Mouse (Mus musculus): ENCODE measurements around the gene 4930470P17Rik.
A peak's percentile ranks its signal among the peaks of the same experiment; 100 is the strongest.
"Not testable (repeated sequence)": the region's sequence is repeated elsewhere in the genome, so short reads cannot be mapped to it uniquely, and the experiment has no call there.

The 4930470P17Rik gene

DNA sequence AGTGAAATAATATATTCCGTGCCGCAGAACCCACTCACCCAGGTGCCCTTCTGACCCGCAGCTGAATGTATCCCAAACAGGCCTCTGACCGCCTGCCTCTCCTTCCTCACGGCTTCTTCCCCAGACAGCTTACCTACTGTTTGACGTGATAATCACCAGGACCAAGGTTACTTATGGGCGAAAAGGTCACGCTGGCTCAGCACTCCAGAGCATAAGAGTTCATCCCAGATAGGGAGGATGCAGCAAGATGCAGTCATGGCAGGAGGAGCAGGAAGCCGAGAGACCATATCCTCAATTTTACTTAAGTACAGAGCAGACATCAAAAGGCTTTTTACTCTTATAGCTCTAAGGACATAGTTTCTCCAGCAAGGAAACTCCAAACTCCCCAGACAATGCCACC, at the start of gene 4930470P17Rik:
TSS of gene 4930470P17Rik (minus strand) at position 101 of the 400 bp plus-strand sequence.
- DNase-seq (ENCODE audit: low read depth, low spot score): no peak

- no peak for DNase-seq (ENCODE audit: low read depth, low spot score)
These were observed 49.7 kb upstream of the 4930470P17Rik start for GRCm38 (mm10) chr2:170651483-170651882.

DNA sequence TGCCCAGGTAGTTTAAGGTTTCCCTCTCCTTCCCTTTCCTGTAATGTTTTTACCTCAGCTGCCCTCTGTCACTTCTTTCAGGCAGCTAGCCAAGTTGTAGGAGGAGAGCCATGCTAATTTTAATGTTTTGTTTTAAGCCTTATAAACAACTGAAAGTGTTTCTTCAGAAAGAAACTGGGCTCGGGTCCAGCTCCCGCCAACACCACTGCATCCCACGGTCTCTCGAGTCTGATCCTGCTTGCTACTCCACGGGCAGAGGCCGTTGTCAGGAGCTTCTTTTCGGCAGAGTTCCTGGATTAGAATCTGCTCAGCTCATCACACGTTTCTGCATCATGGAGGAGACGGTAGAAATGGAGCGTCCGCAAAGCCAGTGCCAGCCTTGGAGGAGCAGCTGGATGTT, 46.7 kb upstream of the 4930470P17Rik start:
- no peak for DNase-seq (ENCODE audit: low read depth, low spot score)

DNA sequence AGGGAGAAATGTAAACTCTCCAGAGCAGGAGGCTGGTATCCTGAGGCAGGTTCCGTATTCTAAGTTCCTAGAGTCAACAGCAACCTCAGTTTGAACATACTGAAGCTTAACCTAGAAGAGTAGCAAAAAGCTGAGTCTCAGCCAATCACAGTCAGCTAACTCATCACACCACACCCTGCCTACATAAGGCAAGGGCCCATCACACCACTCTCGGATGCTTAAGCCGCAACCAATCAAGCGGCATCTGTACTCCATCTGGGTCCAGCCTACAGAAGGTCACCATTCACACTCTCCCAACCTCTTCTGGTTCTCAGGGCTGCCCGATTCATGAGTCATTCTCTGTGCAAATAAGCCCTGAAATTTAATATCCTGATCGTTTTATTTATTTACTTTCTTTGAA, 44.4 kb upstream of the 4930470P17Rik start:
- DNase-seq (ENCODE audit: low read depth, low spot score): no peak

DNA sequence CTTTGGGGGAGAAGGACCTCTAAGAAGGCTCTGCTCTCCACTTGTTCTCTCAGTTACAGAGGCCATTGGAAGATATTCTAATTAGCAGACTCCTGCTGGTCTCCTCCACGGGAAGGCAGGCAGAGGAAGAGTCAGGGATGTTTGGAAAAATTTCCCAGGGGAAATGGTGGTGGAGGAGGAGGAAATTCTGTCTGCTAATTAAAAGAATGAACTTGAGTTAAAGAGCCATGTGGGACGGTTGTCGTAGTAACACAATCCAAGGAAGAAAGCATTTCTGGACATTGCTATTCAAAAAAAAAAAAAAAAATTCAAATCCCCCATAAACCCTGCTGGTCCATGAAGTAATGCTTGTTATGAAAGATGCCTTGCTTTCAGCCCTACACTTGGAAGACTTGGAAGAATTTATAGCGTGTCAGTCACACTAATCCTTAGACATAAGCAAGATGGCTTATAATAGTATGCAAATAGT, 40.6 kb upstream of the 4930470P17Rik start:
- DNase-seq (ENCODE audit: low read depth, low spot score): no peak

DNA sequence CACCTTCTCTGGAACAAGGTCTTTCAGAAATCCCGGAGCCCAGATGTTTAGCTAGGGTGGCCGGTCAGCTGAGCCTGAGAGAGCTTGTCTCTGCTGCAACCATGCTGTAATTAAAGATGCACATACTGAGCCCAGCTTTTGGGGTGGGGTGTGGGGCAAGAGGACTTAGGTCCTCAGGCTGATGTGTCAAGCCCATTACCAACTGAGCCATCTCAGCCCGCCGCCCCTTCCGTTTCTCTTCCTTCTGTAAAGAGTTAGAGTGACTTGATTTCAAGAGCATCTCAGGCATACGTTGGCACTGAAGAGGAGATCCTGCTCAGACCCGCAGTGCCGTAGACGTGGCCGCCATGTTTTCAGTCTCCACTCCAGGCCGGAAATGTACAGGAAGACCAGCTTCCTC, 38.5 kb upstream of the 4930470P17Rik start:
- no peak for DNase-seq (ENCODE audit: low read depth, low spot score)

- DNase-seq (ENCODE audit: low read depth, low spot score): no peak
These were observed 36.9 kb upstream of the 4930470P17Rik start for GRCm38 (mm10) chr2:170638746-170639145.

GRCm38 (mm10) chr2:170632998-170633622, 31.3 kb upstream of the 4930470P17Rik start:
- no peak for DNase-seq (ENCODE audit: low read depth, low spot score)

DNA sequence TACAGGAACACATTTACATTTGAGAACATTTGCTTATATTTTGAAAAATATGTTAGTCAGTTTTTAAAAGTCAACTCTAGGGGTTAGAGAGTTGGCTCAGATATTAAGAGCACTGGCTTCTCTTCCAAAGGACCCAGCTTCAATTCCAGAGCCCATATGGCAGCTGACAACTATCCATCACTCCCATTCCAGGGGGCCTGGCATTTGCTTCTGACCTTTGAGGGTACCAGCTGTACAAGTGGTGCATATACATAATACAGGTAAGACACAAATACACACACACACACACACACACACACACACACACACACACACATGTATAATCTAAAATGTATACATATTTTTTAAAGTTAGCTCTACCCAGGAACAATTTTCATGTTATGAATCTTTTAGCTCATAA, 30.6 kb upstream of the 4930470P17Rik start:
- no peak for DNase-seq (ENCODE audit: low read depth, low spot score)

GRCm38 (mm10) chr2:170631375-170631774, 29.6 kb upstream of the 4930470P17Rik start:
- DNase-seq (ENCODE audit: low read depth, low spot score): no peak

DNA sequence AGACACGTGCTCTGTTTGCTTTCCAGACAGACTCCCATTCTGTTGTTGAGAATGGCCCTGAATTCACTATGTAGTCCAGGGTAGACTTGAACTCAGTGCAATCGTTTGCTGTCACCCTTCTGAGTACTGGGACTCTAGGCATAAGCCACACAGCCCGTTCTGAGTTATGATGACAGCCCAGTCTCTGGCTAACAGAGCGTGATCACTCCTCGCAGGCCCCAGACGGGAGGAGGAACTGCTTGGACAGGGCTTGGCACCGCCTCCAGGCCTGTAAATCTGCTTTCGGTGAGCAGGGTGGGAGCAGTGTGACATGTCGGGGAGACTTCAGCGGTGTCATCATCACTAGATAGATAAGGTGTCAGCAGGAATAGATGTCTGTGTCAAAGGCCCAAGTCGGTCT, 28.7 kb upstream of the 4930470P17Rik start:
- DNase-seq (ENCODE audit: low read depth, low spot score): no peak

GRCm38 (mm10) chr2:170627991-170628390, 26.2 kb upstream of the 4930470P17Rik start:
- not testable (repeated sequence) for DNase-seq (ENCODE audit: low read depth, low spot score)

DNA sequence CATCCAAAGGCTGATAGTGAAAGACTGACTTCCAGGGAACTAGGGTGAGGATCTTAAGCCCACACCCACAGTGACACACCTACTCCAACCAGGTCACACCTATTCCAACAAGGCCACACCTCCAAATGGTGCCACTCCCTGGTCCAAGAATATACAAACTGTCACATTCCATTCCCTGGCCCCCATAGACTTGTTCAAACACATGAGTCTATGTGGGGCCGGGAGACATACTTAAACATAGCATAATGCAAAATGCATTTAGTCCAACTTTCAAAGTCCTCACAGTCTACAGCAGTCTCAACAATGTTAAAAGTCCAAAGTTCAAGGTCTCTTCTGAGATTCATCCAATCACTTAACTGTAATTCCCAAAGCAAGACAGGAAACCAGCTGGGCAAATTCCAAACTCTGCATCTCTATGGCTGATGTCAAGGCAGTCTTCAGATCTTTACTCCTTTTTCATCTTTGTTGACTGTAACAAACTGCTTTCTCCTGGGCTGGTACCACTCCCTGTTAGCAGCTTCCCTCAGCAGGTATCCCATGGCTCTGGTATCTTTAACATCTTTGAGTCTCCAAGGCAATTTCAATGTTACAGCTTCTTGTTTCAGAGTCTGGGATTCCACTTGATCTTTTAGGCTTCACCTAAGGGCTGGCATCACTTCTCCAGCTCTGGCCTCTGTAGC, 22.5 kb upstream of the 4930470P17Rik start:
- not testable (repeated sequence) for DNase-seq (ENCODE audit: low read depth, low spot score)

DNA sequence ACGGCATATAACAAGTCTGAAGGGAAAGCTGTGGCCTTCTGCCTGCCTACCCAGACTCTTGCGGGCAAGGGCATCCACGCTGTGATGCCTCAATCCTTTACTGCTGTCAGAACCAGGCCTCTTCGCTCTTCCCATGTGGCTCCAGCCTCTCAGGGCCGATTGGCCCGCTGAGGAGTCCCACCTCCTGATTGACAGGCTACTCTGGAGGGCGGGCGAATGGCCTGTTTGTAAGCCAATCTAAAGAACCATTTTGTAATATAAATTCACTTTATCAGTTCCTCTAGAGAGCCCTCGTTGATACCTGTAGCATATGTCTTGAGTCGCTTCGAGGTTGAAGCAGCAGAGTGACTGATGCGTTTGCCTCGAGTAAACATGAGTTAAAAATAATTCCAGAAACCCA, 21.2 kb upstream of the 4930470P17Rik start:
- DNase-seq (ENCODE audit: low read depth, low spot score): no peak

DNA sequence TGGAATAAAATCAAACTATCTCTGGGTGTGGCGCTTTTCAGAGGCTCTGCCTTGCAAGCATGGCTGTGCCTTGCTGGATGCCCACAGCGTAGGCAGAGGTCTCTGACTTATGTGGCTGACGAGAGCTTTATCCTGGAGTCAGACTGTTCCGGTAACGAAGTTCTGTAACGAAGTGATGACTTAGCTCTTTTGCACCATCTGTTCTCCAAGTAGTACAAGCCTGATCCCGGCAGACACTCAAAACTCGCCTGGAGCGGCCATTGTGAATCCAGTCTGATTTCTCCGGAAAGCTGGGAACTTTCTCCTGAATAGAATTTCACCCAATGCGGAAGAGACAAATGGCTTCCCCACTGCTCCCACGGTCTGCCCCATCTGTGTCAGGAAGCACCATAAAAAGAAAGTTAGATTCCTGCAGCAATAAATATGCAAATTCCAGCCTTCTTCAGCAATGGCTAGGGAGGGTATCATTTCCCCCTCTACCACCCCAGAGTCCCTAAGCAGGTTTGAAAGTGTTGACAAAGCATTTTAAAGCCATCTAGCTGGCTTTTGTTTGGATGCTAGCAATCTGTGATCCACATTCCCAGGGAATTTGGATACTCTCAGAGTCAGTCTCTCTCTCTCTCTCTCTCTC, 17.2 kb upstream of the 4930470P17Rik start:
- no peak for DNase-seq (ENCODE audit: low read depth, low spot score)

DNA sequence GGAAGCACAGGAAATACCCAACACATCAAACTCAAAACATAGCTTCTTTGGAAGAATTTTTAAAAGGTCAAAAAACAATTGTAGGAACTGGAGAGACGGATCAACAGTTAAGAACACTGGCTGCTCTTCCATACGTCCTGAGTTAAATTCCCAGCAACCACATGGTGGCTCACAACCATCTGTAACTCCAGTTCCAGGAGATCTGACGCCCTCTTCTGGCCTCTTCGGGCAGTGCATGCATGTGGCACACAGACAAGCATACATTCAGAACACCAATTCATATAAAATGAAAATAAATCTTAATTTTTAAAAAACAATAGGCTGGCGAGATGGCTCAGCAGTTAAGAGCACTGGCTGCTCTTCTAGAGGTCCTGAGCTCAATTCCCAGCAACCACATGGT, 10.0 kb upstream of the 4930470P17Rik start:
- DNase-seq (ENCODE audit: low read depth, low spot score): not testable (repeated sequence)

DNA sequence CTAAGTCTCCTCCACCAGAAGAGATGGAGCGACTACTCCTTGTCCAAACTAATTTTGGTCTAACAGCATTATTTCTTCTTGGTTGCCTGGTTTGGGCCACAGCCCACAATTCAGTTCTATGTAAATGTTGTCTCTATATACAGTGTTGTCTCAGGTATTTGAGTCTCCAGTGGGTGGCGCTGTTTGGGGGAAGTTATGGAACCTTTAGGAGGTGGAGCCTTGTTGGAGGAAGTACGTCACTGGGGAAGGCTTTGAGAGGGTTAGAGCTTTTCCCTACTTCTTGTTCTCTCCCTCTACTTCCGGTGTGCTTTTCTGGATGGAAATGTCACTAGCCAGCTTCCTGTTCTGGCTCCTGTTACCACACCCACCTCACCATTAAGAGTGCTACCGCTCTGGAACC, 646 bp downstream of the 4930470P17Rik start:
- peak; percentile 28 for DNase-seq (ENCODE audit: low read depth, low spot score)

DNA sequence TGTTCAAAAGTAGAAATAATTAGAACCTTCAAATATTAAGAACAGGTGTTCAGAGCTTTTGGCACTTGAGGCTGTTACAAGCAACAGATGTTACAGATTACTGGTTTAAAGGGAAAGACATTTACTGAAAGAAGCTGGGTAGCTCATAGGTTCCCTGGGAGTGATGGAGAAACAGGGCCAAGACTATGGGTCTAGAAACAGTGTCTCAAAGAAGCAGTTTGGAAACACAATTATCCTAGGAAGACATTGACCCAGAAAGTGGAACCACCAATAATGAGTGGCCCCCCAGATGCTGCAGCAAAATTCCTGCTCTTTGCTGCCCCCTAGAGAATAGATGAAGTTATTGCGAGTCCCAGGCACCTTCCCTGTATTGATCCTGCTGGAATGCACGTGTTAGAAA, 4.2 kb downstream of the 4930470P17Rik start:
- no peak for DNase-seq (ENCODE audit: low read depth, low spot score)

- DNase-seq (ENCODE audit: low read depth, low spot score): peak; percentile 34
These were observed 5.1 kb downstream of the 4930470P17Rik start for GRCm38 (mm10) chr2:170596726-170597125.

GRCm38 (mm10) chr2:170592161-170592560, 9.7 kb downstream of the 4930470P17Rik start:
- no peak for DNase-seq (ENCODE audit: low read depth, low spot score)

DNA sequence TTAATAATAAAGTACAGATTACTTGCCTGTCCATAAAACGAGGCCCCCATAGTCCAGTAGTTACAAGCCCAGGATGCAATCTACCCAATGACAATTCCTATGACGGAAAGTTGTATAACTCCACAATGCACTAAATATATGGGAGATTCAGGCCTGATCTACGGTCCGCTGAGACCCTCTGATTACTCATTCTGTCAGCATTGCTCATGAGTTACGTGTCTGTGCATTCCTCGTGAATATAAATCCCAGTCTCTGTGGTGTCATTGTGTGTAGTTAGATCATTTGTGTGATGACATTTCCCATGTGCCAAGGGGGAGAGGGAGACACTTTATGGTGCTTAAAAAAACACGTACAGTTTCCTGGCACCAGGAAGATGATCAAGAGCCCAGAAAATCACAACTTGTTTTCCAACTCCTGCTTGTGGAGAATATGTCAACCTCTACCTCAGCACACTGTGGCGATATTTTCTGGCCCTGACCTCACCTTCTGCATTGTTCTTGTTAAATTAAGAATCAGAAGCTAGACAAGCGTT, 13.4 kb downstream of the 4930470P17Rik start:
- DNase-seq (ENCODE audit: low read depth, low spot score): no peak

GRCm38 (mm10) chr2:170584678-170585077, 17.1 kb downstream of the 4930470P17Rik start:
- DNase-seq (ENCODE audit: low read depth, low spot score): no peak

- no peak for DNase-seq (ENCODE audit: low read depth, low spot score)
These were observed 22.3 kb downstream of the 4930470P17Rik start for GRCm38 (mm10) chr2:170579551-170579950.

Measured in WW6 (cell line).